Mouse (Mus musculus) liver, embryonic 18 days (tissue): Measurements from ENCODE around the gene Skil. TPM values are rescaled to one million over a fixed set of nuclear protein-coding genes. Genes with fewer than 3 reads are reported as not detected.

Source experiments
- polyA plus RNA-seq: library from polyadenylated mRNA; depleted of rRNA; stranded (reverse); fragments of >200 nt; gene quantifications from 2 replicates; pipeline ENCODE4 v1.2.3, GENCODE M21; 2012; rRNA removed

Gene Skil
- 5.4 and 6.8 TPM in 2 replicates for polyA plus RNA-seq

DNA sequence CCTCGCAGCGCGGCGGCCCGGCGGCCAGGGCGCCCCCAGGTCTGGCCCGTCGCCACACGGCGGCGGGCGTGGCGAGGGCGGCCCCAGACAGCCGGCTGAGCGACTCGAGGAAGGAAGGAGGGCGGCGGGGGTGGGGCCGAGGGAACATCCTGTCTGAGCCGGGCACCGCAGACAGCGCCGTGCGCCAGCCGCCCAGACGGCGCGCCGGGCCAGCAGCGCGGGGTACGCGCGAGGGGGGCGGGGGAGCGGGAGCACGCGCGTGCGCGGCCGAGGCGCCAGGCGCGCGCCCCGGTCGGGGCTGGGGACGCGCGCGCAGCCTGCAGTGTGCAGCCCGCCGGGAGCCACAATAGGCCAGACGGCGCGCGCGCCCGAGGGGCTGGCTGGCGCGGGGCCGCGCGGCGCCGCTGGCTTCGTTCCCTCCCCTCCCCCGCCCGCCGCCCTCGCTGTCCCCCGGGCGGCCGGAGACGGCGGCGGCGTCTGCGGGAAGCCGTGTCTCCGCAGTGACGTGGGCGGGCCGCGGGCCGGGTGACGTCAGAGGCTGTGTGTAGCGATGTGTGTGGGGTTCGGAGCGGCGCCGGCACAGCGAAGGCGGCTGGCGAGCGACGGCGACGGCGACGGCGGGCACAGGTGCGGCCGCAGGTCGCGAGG lies at the start of gene Skil:
Gene Skil (plus strand): TSS at position 528 of the 648 bp plus-strand sequence.

DNA sequence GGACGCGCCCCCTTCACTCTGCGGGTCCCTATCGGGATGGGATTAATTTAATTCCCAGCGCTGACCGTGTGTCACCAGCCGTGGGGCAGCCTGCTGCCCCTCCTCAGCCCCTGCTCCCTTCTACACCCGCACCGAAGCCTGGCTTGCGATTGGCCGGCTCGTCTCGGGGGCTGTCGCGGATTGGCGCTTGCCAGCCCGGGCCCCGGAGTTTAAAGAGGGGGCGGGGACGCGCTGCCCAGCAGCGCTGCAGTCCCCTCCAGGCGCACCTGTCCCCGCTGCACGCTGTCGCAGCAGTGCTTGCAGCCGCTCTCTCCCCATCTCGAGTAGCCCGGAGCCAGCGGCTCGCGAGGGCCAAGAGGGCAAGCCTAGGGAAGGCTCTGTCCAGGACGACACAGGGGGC lies 54.8 kb downstream of the Skil start, which contains the start of gene Cldn11:
Gene Cldn11 (plus strand): TSS at position 215 of the 400 bp plus-strand sequence.

Other genes starting within 250 kb of the Skil start
- 2.5 and 3.2 TPM in 2 replicates for gene Gpr160, start 239.1 kb upstream of the Skil start, polyA plus RNA-seq
- 3.3 and 4.0 TPM in 2 replicates for gene Phc3, start 125.6 kb upstream of the Skil start, polyA plus RNA-seq
- 5.9 and 6.9 TPM in 2 replicates for gene Prkci, start 99.3 kb upstream of the Skil start, polyA plus RNA-seq
- 0.05 and 0.12 TPM in 2 replicates for gene Cldn11, start 54.9 kb downstream of the Skil start, polyA plus RNA-seq
- not detected in 2 replicates for gene Slc7a14, start 215.3 kb downstream of the Skil start, polyA plus RNA-seq